Mouse (Mus musculus) stomach, postnatal 0 days (tissue): ENCODE results near the gene Ccnl2. TPM values are rescaled to one million over a fixed set of nuclear protein-coding genes. Genes with fewer than 3 reads are reported as not detected.

Experiments used
- ATAC-seq: fragments of 200-750 bp; cut with Nextera tagmentation; 2 replicates; pipeline ENCODE4 v1.8.0; 2017; ENCODE audit not compliant: low FRiP score, low TSS enrichment
- DNase-seq: peaks from one replicate; pipeline ENCODE4 v3.0.0-alpha.2; 2016; ENCODE audit warnings: low spot score
- H3K27ac ChIP-seq: fragments of 300-500 bp; sonication (generic); replicated peaks from 2 replicates; pipeline ENCODE4 v1.5.1; 2014; ENCODE audit warnings: mild to moderate bottlenecking, control low read depth
- H3K27me3 ChIP-seq: fragments of 300-500 bp; sonication (generic); 2 replicates; pipeline ENCODE4 v1.6.1; 2014; ENCODE audit warnings: low read length; ENCODE audit not compliant: control insufficient read depth, insufficient read depth
- H3K36me3 ChIP-seq: fragments of 300-500 bp; sonication (generic); 2 replicates; pipeline ENCODE4 v1.6.1; 2014; ENCODE audit warnings: low read length, mixed read lengths; ENCODE audit not compliant: control insufficient read depth, insufficient read depth
- H3K4me1 ChIP-seq: fragments of 300-500 bp; sonication (generic); replicated peaks from 2 replicates; pipeline ENCODE4 v1.6.1; 2014; ENCODE audit warnings: antibody characterized with exemption; ENCODE audit not compliant: control insufficient read depth, insufficient read depth
- H3K4me2 ChIP-seq: fragments of 300-500 bp; sonication (generic); replicated peaks from 2 replicates; pipeline ENCODE4 v1.6.1; 2014; ENCODE audit warnings: low read depth, mild to moderate bottlenecking, control low read depth, moderate library complexity
- H3K4me3 ChIP-seq: fragments of 300-500 bp; sonication (generic); 2 replicates; pipeline ENCODE4 v1.5.1; 2014; ENCODE audit warnings: low read depth, low read length, control low read depth
- H3K9ac ChIP-seq: fragments of 300-500 bp; sonication (generic); 2 replicates; pipeline ENCODE4 v1.6.1; 2014; ENCODE audit warnings: mild to moderate bottlenecking, low read length, control low read depth, mixed read lengths
- H3K9me3 ChIP-seq: fragments of 300-500 bp; sonication (generic); 2 replicates; pipeline ENCODE4 v1.6.1; 2016; ENCODE audit warnings: low read length; ENCODE audit not compliant: control insufficient read depth
- CTCF ChIP-seq: IDR thresholded peaks from 2 replicates; pipeline ENCODE4 v1.5.1; 2016; ENCODE audit warnings: antibody characterized with exemption, low read depth, mild to moderate bottlenecking, moderate library complexity
- EP300 ChIP-seq: optimal IDR thresholded peaks from 2 replicates; pipeline ENCODE3; 2016; ENCODE audit warnings: antibody characterized with exemption
- WGBS: fragments of 180-500 bp; shearing (Covaris S2); extraction: QIAGEN DNeasy Blood & Tissue Kit; methylation state at CpG from one replicate; pipeline ENCODE4 v1.1.7; 2014; 5-methylcytosine and 5-hydroxymethylcytosine counted together
- polyA plus RNA-seq: library from polyadenylated mRNA; unstranded; fragments of >200 nt; fragmentation: Nextera tagmentation; extraction: Ambion mirVana; gene quantifications from 2 replicates; pipeline ENCODE4 v1.2.1, GENCODE M21; 2015

Gene Ccnl2
- polyA plus RNA-seq, 1 experiment from 2014 or later, result 72.2 TPM

- ATAC-seq, result 0 out of 2 replicates have a peak, but pooled peaks have one; percentile 25
- no peaks in the 10 kb centered on the region for H3K4me1 ChIP-seq
- no peaks in the 10 kb centered on the region for H3K27me3 ChIP-seq
- DNase-seq, result peak; percentile 13
- no peaks in the 10 kb centered on the region for H3K36me3 ChIP-seq
- H3K4me2 ChIP-seq, result no peak overlapping the region
- TF ChIP-seq CTCF (no peak), EP300 (no peak)
- WGBS, result 73% methylated on average over 24 of the region's 24 CpGs
- H3K9ac ChIP-seq, result no peak overlapping the region; the same call in 1 of the 2 replicates
- no peak overlapping the region for H3K4me3 ChIP-seq
- H3K9me3 ChIP-seq, result no peaks in the 10 kb centered on the region
- peak overlapping the region; percentile 9; the same call in 1 of the 2 replicates for H3K27ac ChIP-seq
These were observed 20.9 kb upstream of the Ccnl2 start for GRCm38 (mm10) chr4:155791240-155791933.

- no peak for TF ChIP-seq EP300
- no peak for TF ChIP-seq CTCF
- H3K9ac ChIP-seq, result no peak overlapping the region
- H3K4me2 ChIP-seq, result no peak overlapping the region
- no peaks in the 10 kb centered on the region for H3K9me3 ChIP-seq
- H3K4me3 ChIP-seq, result no peak overlapping the region
- DNase-seq (no peak), ATAC-seq (no peak)
- H3K27me3 ChIP-seq, result no peaks in the 10 kb centered on the region
- H3K36me3 ChIP-seq, result no peaks in the 10 kb centered on the region
- no peak overlapping the region for H3K27ac ChIP-seq
- WGBS, result 59% methylated on average over 2 of the region's 2 CpGs
- H3K4me1 ChIP-seq, result no peaks in the 10 kb centered on the region
These were observed 18.6 kb upstream of the Ccnl2 start for GRCm38 (mm10) chr4:155793730-155794129.

GRCm38 (mm10) chr4:155802075-155802474 is 10.2 kb upstream of the Ccnl2 start:
- 94% methylated on average over 1 of the region's 1 CpGs for WGBS
- no peak overlapping the region for H3K9ac ChIP-seq
- no peak for DNase-seq
- no peaks in the 10 kb centered on the region; the same call in 1 of the 2 replicates for H3K36me3 ChIP-seq
- H3K4me2 ChIP-seq, result no peak overlapping the region
- no peaks in the 10 kb centered on the region for H3K27me3 ChIP-seq
- H3K4me3 ChIP-seq, result no peak overlapping the region
- no peaks in the 10 kb centered on the region for H3K9me3 ChIP-seq
- no peak overlapping the region for H3K27ac ChIP-seq
- H3K4me1 ChIP-seq, result 0 out of 2 replicates have a peak, but pooled peaks cover 3% of the 10 kb centered on the region
- TF ChIP-seq CTCF (no peak), EP300 (no peak)
- no peak for ATAC-seq

GRCm38 (mm10) chr4:155802741-155803339 is 9.4 kb upstream of the Ccnl2 start, which contains the start of gene Mrpl20:
Gene Mrpl20 (plus strand): TSS chr4:155802878.
- Histone ChIP-seq H3K4me3 (peak within 1 kb of the TSS; percentile 89), H3K4me1 (0 out of 2 replicates have a peak, but pooled peaks cover 3% of the 10 kb centered on the region), H3K9ac (peak within 1 kb of the TSS; percentile 87), H3K27ac (peak within 1 kb of the TSS; percentile 88), H3K27me3 (no peaks in the 10 kb centered on the region), H3K9me3 (no peaks in the 10 kb centered on the region), H3K4me2 (peak within 1 kb of the TSS; percentile 76), H3K36me3 (peaks cover 3% of the 10 kb centered on the region)
- DNase-seq (no peak), ATAC-seq (no peak)
- TF ChIP-seq EP300, result no peak
- TF ChIP-seq CTCF, result peak; percentile 55
- WGBS, result 7% methylated on average over 12 of the region's 12 CpGs

GRCm38 (mm10) chr4:155803340-155804041 is 8.8 kb upstream of the Ccnl2 start:
- Histone ChIP-seq H3K36me3 (peaks cover 6% of the 10 kb centered on the region), H3K4me1 (0 out of 2 replicates have a peak, but pooled peaks cover 3% of the 10 kb centered on the region), H3K4me3 (peak overlapping the region; percentile 89), H3K27me3 (no peaks in the 10 kb centered on the region), H3K27ac (peak overlapping the region; percentile 88), H3K9me3 (no peaks in the 10 kb centered on the region), H3K4me2 (peak overlapping the region; percentile 76), H3K9ac (peak overlapping the region; percentile 87)
- ATAC-seq, result peak; percentile 98
- DNase-seq, result peak; percentile 95
- WGBS, result 0% methylated on average over 58 of the region's 58 CpGs
- TF ChIP-seq CTCF, result no peak
- no peak for TF ChIP-seq EP300
